Mouse (Mus musculus): ENCODE results near the gene Tbrg1. TPM values are rescaled to one million over a fixed set of nuclear protein-coding genes. Genes with fewer than 3 reads are reported as not detected.
A peak's percentile ranks its signal among the peaks of the same experiment; 100 is the strongest.

Gene Tbrg1
- polyA plus RNA-seq, 1 experiment from 2014 or later = 143 TPM

DNA sequence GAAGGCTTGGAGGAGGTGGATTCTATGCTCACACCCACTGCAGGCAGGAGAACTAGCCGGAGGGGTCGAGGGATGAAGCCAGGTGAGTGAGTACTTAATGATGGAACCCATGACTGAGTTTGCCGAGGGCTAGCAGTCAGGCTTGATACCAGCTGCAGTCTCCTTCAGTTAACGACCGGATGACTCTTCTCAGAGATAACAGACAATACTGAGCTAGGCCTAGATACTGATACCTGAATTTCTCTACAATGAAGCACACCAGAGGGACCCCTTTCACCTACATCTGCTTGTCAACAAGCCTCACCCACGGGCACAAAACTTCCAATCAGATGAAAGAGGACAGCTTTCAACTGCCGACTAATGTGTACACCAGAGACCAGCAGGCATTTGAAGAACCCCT is 8.9 kb upstream of the Tbrg1 start:
- no peak overlapping the region for H3K4me3 ChIP-seq (ENCODE audit: low read depth, low read length)
- H3K27ac ChIP-seq (ENCODE audit: low read depth, low read length) = no peak overlapping the region
- no peak for ATAC-seq (ENCODE audit: low FRiP score)
- no peaks in the 10 kb centered on the region for H3K9me3 ChIP-seq (ENCODE audit: control insufficient read depth, low read length)
- no peak for DNase-seq (ENCODE audit: low spot score, missing footprints)
- no peak overlapping the region for H3K4me2 ChIP-seq
- no peak overlapping the region for H3K9ac ChIP-seq (ENCODE audit: low read length)
- WGBS = 80% methylated on average over 7 of the region's 7 CpGs
- H3K4me1 ChIP-seq (ENCODE audit: control insufficient read depth, insufficient read depth, low read length) = no peaks in the 10 kb centered on the region
- H3K36me3 ChIP-seq (ENCODE audit: control insufficient read depth, insufficient read depth, low read length) = no peaks in the 10 kb centered on the region
- H3K27me3 ChIP-seq (ENCODE audit: control insufficient read depth, insufficient read depth, low read length) = no peaks in the 10 kb centered on the region

- no peaks in the 10 kb centered on the region for H3K9me3 ChIP-seq (ENCODE audit: control insufficient read depth, low read length)
These were observed 7.5 kb upstream of the Tbrg1 start for GRCm38 (mm10) chr9:37664604-37665003.

GRCm38 (mm10) chr9:37663210-37663609 is 6.1 kb upstream of the Tbrg1 start:
- H3K4me1 ChIP-seq (ENCODE audit: control insufficient read depth, insufficient read depth, low read length) = no peaks in the 10 kb centered on the region
- no peak overlapping the region for H3K4me2 ChIP-seq
- H3K9me3 ChIP-seq (ENCODE audit: control insufficient read depth, low read length) = no peaks in the 10 kb centered on the region
- H3K36me3 ChIP-seq (ENCODE audit: control insufficient read depth, insufficient read depth, low read length) = no peaks in the 10 kb centered on the region
- no peak overlapping the region for H3K4me3 ChIP-seq (ENCODE audit: low read depth, low read length)
- H3K27me3 ChIP-seq (ENCODE audit: control insufficient read depth, insufficient read depth, low read length) = no peaks in the 10 kb centered on the region
- ATAC-seq (ENCODE audit: low FRiP score) = no peak
- WGBS = 71% methylated on average over 1 of the region's 1 CpGs
- no peak overlapping the region for H3K27ac ChIP-seq (ENCODE audit: low read depth, low read length)
- no peak for DNase-seq (ENCODE audit: low spot score, missing footprints)
- no peak overlapping the region for H3K9ac ChIP-seq (ENCODE audit: low read length)

More at GRCm38 (mm10) chr9:37664604-37665003, 7.5 kb upstream of the Tbrg1 start:
- ATAC-seq (ENCODE audit: low FRiP score) (no peak), DNase-seq (ENCODE audit: low spot score, missing footprints) (no peak)
- no peak overlapping the region for H3K4me2 ChIP-seq
- H3K27ac ChIP-seq (ENCODE audit: low read depth, low read length) = no peak overlapping the region
- WGBS = 84% methylated on average over 2 of the region's 2 CpGs
- no peak overlapping the region for H3K4me3 ChIP-seq (ENCODE audit: low read depth, low read length)
- H3K36me3 ChIP-seq (ENCODE audit: control insufficient read depth, insufficient read depth, low read length) = no peaks in the 10 kb centered on the region
- no peaks in the 10 kb centered on the region for H3K27me3 ChIP-seq (ENCODE audit: control insufficient read depth, insufficient read depth, low read length)
- H3K4me1 ChIP-seq (ENCODE audit: control insufficient read depth, insufficient read depth, low read length) = no peaks in the 10 kb centered on the region
- H3K9ac ChIP-seq (ENCODE audit: low read length) = no peak overlapping the region

- WGBS = 88% methylated on average over 6 of the region's 6 CpGs
- Histone ChIP-seq H3K27ac (ENCODE audit: low read depth, low read length) (no peak overlapping the region), H3K36me3 (ENCODE audit: control insufficient read depth, insufficient read depth, low read length) (no peaks in the 10 kb centered on the region), H3K27me3 (ENCODE audit: control insufficient read depth, insufficient read depth, low read length) (no peaks in the 10 kb centered on the region), H3K4me1 (ENCODE audit: control insufficient read depth, insufficient read depth, low read length) (peaks cover 10% of the 10 kb centered on the region), H3K9ac (ENCODE audit: low read length) (no peak overlapping the region), H3K9me3 (ENCODE audit: control insufficient read depth, low read length) (no peaks in the 10 kb centered on the region), H3K4me3 (ENCODE audit: low read depth, low read length) (no peak overlapping the region), H3K4me2 (no peak overlapping the region)
- ATAC-seq (ENCODE audit: low FRiP score) (no peak), DNase-seq (ENCODE audit: low spot score, missing footprints) (no peak)
These were observed 2.3 kb upstream of the Tbrg1 start for GRCm38 (mm10) chr9:37659413-37659812.

GRCm38 (mm10) chr9:37656439-37656881 is 652 bp downstream of the Tbrg1 start:
- H3K4me1 ChIP-seq (ENCODE audit: control insufficient read depth, insufficient read depth, low read length) = peaks cover 10% of the 10 kb centered on the region
- H3K4me2 ChIP-seq = peak overlapping the region; percentile 75
- H3K36me3 ChIP-seq (ENCODE audit: control insufficient read depth, insufficient read depth, low read length) = peaks cover 11% of the 10 kb centered on the region
- 0 out of 2 replicates have a peak, but pooled peaks have one; percentile 8 for ATAC-seq (ENCODE audit: low FRiP score)
- H3K27me3 ChIP-seq (ENCODE audit: control insufficient read depth, insufficient read depth, low read length) = no peaks in the 10 kb centered on the region
- peak overlapping the region; percentile 91 for H3K9ac ChIP-seq (ENCODE audit: low read length)
- no peak overlapping the region for H3K27ac ChIP-seq (ENCODE audit: low read depth, low read length)
- no peaks in the 10 kb centered on the region for H3K9me3 ChIP-seq (ENCODE audit: control insufficient read depth, low read length)
- 2% methylated on average over 10 of the region's 10 CpGs for WGBS
- peak overlapping the region; percentile 84 for H3K4me3 ChIP-seq (ENCODE audit: low read depth, low read length)
- peak; percentile 93 for DNase-seq (ENCODE audit: low spot score, missing footprints)

GRCm38 (mm10) chr9:37655961-37656360 is 1.2 kb downstream of the Tbrg1 start:
- H3K4me1 ChIP-seq (ENCODE audit: control insufficient read depth, insufficient read depth, low read length) = peaks cover 10% of the 10 kb centered on the region
- WGBS = 74% methylated on average over 8 of the region's 8 CpGs
- no peak for DNase-seq (ENCODE audit: low spot score, missing footprints)
- H3K9me3 ChIP-seq (ENCODE audit: control insufficient read depth, low read length) = no peaks in the 10 kb centered on the region
- H3K27me3 ChIP-seq (ENCODE audit: control insufficient read depth, insufficient read depth, low read length) = no peaks in the 10 kb centered on the region
- H3K4me3 ChIP-seq (ENCODE audit: low read depth, low read length) = peak overlapping the region; percentile 84
- no peak for ATAC-seq (ENCODE audit: low FRiP score)
- H3K27ac ChIP-seq (ENCODE audit: low read depth, low read length) = no peak overlapping the region
- H3K9ac ChIP-seq (ENCODE audit: low read length) = peak overlapping the region; percentile 91; the same call in 1 of the 2 replicates
- H3K36me3 ChIP-seq (ENCODE audit: control insufficient read depth, insufficient read depth, low read length) = peaks cover 13% of the 10 kb centered on the region
- H3K4me2 ChIP-seq = peak overlapping the region; percentile 75

- peaks cover 26% of the 10 kb centered on the region for H3K36me3 ChIP-seq (ENCODE audit: control insufficient read depth, insufficient read depth, low read length)
- no peak for ATAC-seq (ENCODE audit: low FRiP score)
- 85% methylated on average over 5 of the region's 5 CpGs for WGBS
These were observed 3.3 kb downstream of the Tbrg1 start for GRCm38 (mm10) chr9:37653836-37654235.

GRCm38 (mm10) chr9:37650639-37651038 is 6.5 kb downstream of the Tbrg1 start:
- H3K4me3 ChIP-seq (ENCODE audit: low read depth, low read length) = no peak overlapping the region
- H3K27me3 ChIP-seq (ENCODE audit: control insufficient read depth, insufficient read depth, low read length) = no peaks in the 10 kb centered on the region
- 93% methylated on average over 5 of the region's 5 CpGs for WGBS
- H3K36me3 ChIP-seq (ENCODE audit: control insufficient read depth, insufficient read depth, low read length) = peaks cover 26% of the 10 kb centered on the region
- no peaks in the 10 kb centered on the region for H3K9me3 ChIP-seq (ENCODE audit: control insufficient read depth, low read length)
- H3K9ac ChIP-seq (ENCODE audit: low read length) = no peak overlapping the region
- no peak overlapping the region for H3K4me2 ChIP-seq
- H3K4me1 ChIP-seq (ENCODE audit: control insufficient read depth, insufficient read depth, low read length) = no peaks in the 10 kb centered on the region
- no peak overlapping the region for H3K27ac ChIP-seq (ENCODE audit: low read depth, low read length)
- DNase-seq (ENCODE audit: low spot score, missing footprints) (no peak), ATAC-seq (ENCODE audit: low FRiP score) (no peak)

More at GRCm38 (mm10) chr9:37653836-37654235, 3.3 kb downstream of the Tbrg1 start:
- Histone ChIP-seq H3K27ac (ENCODE audit: low read depth, low read length) (no peak overlapping the region), H3K4me1 (ENCODE audit: control insufficient read depth, insufficient read depth, low read length) (peaks cover 10% of the 10 kb centered on the region), H3K27me3 (ENCODE audit: control insufficient read depth, insufficient read depth, low read length) (no peaks in the 10 kb centered on the region), H3K9me3 (ENCODE audit: control insufficient read depth, low read length) (no peaks in the 10 kb centered on the region), H3K4me3 (ENCODE audit: low read depth, low read length) (no peak overlapping the region), H3K9ac (ENCODE audit: low read length) (no peak overlapping the region), H3K4me2 (no peak overlapping the region)
- no peak for DNase-seq (ENCODE audit: low spot score, missing footprints)

DNA sequence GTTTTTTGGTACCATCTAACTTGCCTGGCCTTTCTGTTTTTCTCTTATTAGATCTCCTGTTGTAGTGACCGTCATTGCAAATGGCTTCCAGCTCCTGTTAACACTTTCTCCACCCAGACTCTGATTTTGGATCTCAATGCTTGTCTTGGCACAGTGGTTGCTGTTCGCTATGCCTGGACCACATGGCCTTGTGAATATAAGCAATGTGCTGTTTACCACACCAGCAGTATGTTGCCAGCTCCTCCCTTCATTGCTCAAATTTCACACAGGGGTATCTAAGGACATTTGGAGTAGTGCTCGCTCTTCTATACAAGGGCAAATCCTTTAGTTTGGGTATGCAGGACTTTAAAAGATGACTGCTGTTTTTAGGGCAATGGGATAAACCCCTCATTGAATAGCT is 10.9 kb downstream of the Tbrg1 start:
- WGBS = 90% methylated on average over 3 of the region's 3 CpGs
- Histone ChIP-seq H3K9ac (ENCODE audit: low read length) (no peak overlapping the region), H3K27ac (ENCODE audit: low read depth, low read length) (no peak overlapping the region), H3K4me1 (ENCODE audit: control insufficient read depth, insufficient read depth, low read length) (no peaks in the 10 kb centered on the region), H3K27me3 (ENCODE audit: control insufficient read depth, insufficient read depth, low read length) (no peaks in the 10 kb centered on the region), H3K4me3 (ENCODE audit: low read depth, low read length) (no peak overlapping the region), H3K36me3 (ENCODE audit: control insufficient read depth, insufficient read depth, low read length) (peaks cover 14% of the 10 kb centered on the region), H3K9me3 (ENCODE audit: control insufficient read depth, low read length) (no peaks in the 10 kb centered on the region), H3K4me2 (no peak overlapping the region)
- peak; percentile 49 for DNase-seq (ENCODE audit: low spot score, missing footprints)
- no peak for ATAC-seq (ENCODE audit: low FRiP score)

All from midbrain, embryonic 11.5 days (tissue).